Mouse (Mus musculus): ENCODE data around the gene Gipr.

- TF ChIP-seq GATA1 (IDR thresholded peaks at IDR 0.05; ENCODE audit: borderline replicate concordance, low read length) (no peak), FLI1 (IDR thresholded peaks at IDR 0.05; ENCODE audit: low read length) (no peak)
Observed at GRCm38 (mm10) chr7:19213385-19213784, 47.5 kb upstream of the Gipr start.
